In the genomic region with DNA sequence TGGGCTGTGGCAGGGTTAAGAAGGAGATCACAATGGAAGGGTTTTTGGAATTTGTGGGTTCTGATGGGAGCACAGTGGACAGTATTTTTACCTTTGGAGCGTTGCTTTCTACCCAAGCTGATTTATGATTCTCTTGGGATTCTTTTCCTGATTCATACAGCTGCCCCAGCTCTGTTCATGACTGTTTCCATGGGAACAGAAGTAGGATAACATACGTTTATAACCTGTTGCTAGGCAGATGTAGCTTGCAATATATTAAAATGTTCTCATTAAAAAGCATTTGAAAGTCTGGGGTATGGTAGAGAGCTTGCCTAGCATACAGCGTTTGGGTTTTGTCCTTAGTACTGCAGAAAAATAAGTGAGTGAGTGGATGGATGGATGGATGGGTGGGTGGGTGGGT, we compare ENCODE assay signal across 24 mouse cellular contexts. TPM values are rescaled to one million over a fixed set of nuclear protein-coding genes. Genes with fewer than 3 reads are reported as not detected.
DNase-seq lines count a peak whose midpoint lies in the region; ATAC-seq and TF ChIP-seq lines count a peak whose summit lies in the region.
"Had no signal": no experiment of that assay in that cellular context is flagged by ENCODE, and none has a peak within 500 bp of the region (broad histone marks: within the 10 kb centered on the region; RNA-seq: fewer than 3 reads in every experiment).

No protein-coding gene starts in this region.

- no peak overlapping the region for H3K4me3 ChIP-seq in hindbrain, embryonic 14.5 days (replicated peaks; ENCODE audit: low read length)
- H3K4me3 ChIP-seq in hindbrain, embryonic 11.5 days (ENCODE audit: low read depth, low read length): no peak overlapping the region
- no peak overlapping the region for H3K4me3 ChIP-seq in left cerebral cortex, adult 2 months
- H3K4me3 ChIP-seq in midbrain, postnatal 0 days (ENCODE audit: low read depth, low read length): no peak overlapping the region
- H3K4me3 ChIP-seq in midbrain, embryonic 11.5 days (ENCODE audit: low read depth, low read length): no peak overlapping the region
- H3K4me3 ChIP-seq: forebrain, embryonic 10.5 days; gastrocnemius, adult 2 months; heart, embryonic 10.5 days; heart, embryonic 13.5 days; hindbrain, embryonic 13.5 days had no signal

- H3K36me3 ChIP-seq in hindbrain, embryonic 14.5 days (replicated peaks; ENCODE audit: control insufficient read depth, insufficient read depth): no peaks in the 10 kb centered on the region
- H3K36me3 ChIP-seq in hindbrain, embryonic 11.5 days (ENCODE audit: control insufficient read depth, insufficient read depth, low read length): no peaks in the 10 kb centered on the region
- no peaks in the 10 kb centered on the region for H3K36me3 ChIP-seq in midbrain, postnatal 0 days (ENCODE audit: insufficient read depth, low read length)
- H3K36me3 ChIP-seq in midbrain, embryonic 11.5 days (ENCODE audit: control insufficient read depth, insufficient read depth, low read length): no peaks in the 10 kb centered on the region; the same call in 1 of the 2 replicates

- TF ChIP-seq CTCF in left cerebral cortex, adult 2 months (IDR thresholded peaks at IDR 0.05): no peak
- TF ChIP-seq CTCF in midbrain, postnatal 0 days (IDR thresholded peaks at IDR 0.05): no peak

- intact Hi-C loops in left cerebral cortex, adult 2 months (cut with DNase I): no loop called here
- intact Hi-C loops in left cerebral cortex, postnatal 4 days (cut with DNase I): no loop called here

- no peak overlapping the region for H3K27ac ChIP-seq in hindbrain, embryonic 14.5 days
- no peak overlapping the region for H3K27ac ChIP-seq in hindbrain, embryonic 11.5 days (ENCODE audit: low read depth, low read length)
- peak overlapping the region; percentile 19; the same call in 1 of the 2 replicates for H3K27ac ChIP-seq in left cerebral cortex, adult 2 months
- peak overlapping the region; percentile 44; the same call in 1 of the 2 replicates for H3K27ac ChIP-seq in midbrain, postnatal 0 days (ENCODE audit: low read depth, low read length)
- H3K27ac ChIP-seq in midbrain, embryonic 11.5 days (ENCODE audit: low read depth, low read length): no peak overlapping the region
- H3K27ac ChIP-seq: forebrain, embryonic 10.5 days; gastrocnemius, adult 2 months; heart, embryonic 10.5 days; heart, embryonic 13.5 days; hindbrain, embryonic 13.5 days had no signal

- H3K9ac ChIP-seq in hindbrain, embryonic 14.5 days: no peak overlapping the region
- H3K9ac ChIP-seq in hindbrain, embryonic 11.5 days (ENCODE audit: low read depth, low read length): no peak overlapping the region
- no peak overlapping the region for H3K9ac ChIP-seq in midbrain, postnatal 0 days (replicated peaks; ENCODE audit: low read length, poor library complexity, severe bottlenecking)
- no peak overlapping the region for H3K9ac ChIP-seq in midbrain, embryonic 11.5 days (ENCODE audit: low read length)
- H3K9ac ChIP-seq: heart, embryonic 13.5 days; hindbrain, embryonic 13.5 days had no signal

- H3K4me2 ChIP-seq in hindbrain, embryonic 14.5 days (replicated peaks): no peak overlapping the region
- H3K4me2 ChIP-seq in hindbrain, embryonic 11.5 days (replicated peaks; ENCODE audit: low read depth, low read length): no peak overlapping the region
- no peak overlapping the region for H3K4me2 ChIP-seq in midbrain, postnatal 0 days (ENCODE audit: low read depth, low read length, poor library complexity, severe bottlenecking)
- H3K4me2 ChIP-seq in midbrain, embryonic 11.5 days: no peak overlapping the region
- H3K4me2 ChIP-seq: heart, embryonic 13.5 days; hindbrain, embryonic 13.5 days had no signal

- no peaks in the 10 kb centered on the region for H3K9me3 ChIP-seq in hindbrain, embryonic 14.5 days (ENCODE audit: control insufficient read depth, low read length)
- no peaks in the 10 kb centered on the region for H3K9me3 ChIP-seq in hindbrain, embryonic 11.5 days (ENCODE audit: control insufficient read depth, low read length)
- H3K9me3 ChIP-seq in midbrain, postnatal 0 days (ENCODE audit: low read length): no peaks in the 10 kb centered on the region
- no peaks in the 10 kb centered on the region for H3K9me3 ChIP-seq in midbrain, embryonic 11.5 days (ENCODE audit: control insufficient read depth, low read length)
- H3K9me3 ChIP-seq: forebrain, embryonic 10.5 days; heart, embryonic 10.5 days; heart, embryonic 13.5 days; hindbrain, embryonic 13.5 days had no signal

- DNase-seq in hindbrain, embryonic 14.5 days (ENCODE audit: low spot score): peak; percentile 38
- DNase-seq in hindbrain, embryonic 11.5 days (ENCODE audit: low spot score): no peak
- DNase-seq in left cerebral cortex, adult 2 months (ENCODE audit: extremely low spot score in 1 of 2, low spot score in 2 of 2): no peak
- no peak for DNase-seq in left cerebral cortex, postnatal 4 days
- peak; percentile 28 for DNase-seq in midbrain, postnatal 0 days (ENCODE audit: low spot score)
- no peak for DNase-seq in midbrain, embryonic 11.5 days (ENCODE audit: low spot score, missing footprints)
- peak; percentile 43 for DNase-seq in mesoderm, embryonic 11.5 days (ENCODE audit: low read depth, low spot score)
- DNase-seq in heart, adult 9 months (ENCODE audit: low spot score in 2 of 2): no peak
- DNase-seq: adrenal gland, postnatal 10 days; adrenal gland, postnatal 36 days; cerebellum, adult 18-20 months; cerebellum, adult 9-10 months; cerebellum, postnatal 14 days; gastrocnemius, adult 2 months; gastrocnemius, postnatal 14 days; heart, adult 18-20 months; heart, postnatal 14 days; heart, postnatal 4 days had no signal

- 69% methylated on average over 3 of the region's 3 CpGs for WGBS in hindbrain, embryonic 14.5 days
- 89% methylated on average over 3 of the region's 3 CpGs for WGBS in hindbrain, embryonic 11.5 days
- 66% methylated on average over 3 of the region's 3 CpGs for WGBS in midbrain, postnatal 0 days
- WGBS in midbrain, embryonic 11.5 days: 91% methylated on average over 3 of the region's 3 CpGs

- no peak for ATAC-seq in hindbrain, embryonic 14.5 days (ENCODE audit: low FRiP score)
- no peak for ATAC-seq in hindbrain, embryonic 11.5 days (ENCODE audit: low FRiP score)
- 0 out of 2 replicates have a peak, but pooled peaks have one; percentile 23 for ATAC-seq in midbrain, postnatal 0 days (ENCODE audit: low FRiP score)
- ATAC-seq in midbrain, embryonic 11.5 days (ENCODE audit: low FRiP score): no peak
- ATAC-seq: forebrain, embryonic 16.5 days; Patski had no signal

- H3K27me3 ChIP-seq in hindbrain, embryonic 14.5 days (ENCODE audit: control insufficient read depth, insufficient read depth, low read length): no peaks in the 10 kb centered on the region
- H3K27me3 ChIP-seq in hindbrain, embryonic 11.5 days (ENCODE audit: control insufficient read depth, insufficient read depth, low read length): no peaks in the 10 kb centered on the region
- no peaks in the 10 kb centered on the region for H3K27me3 ChIP-seq in midbrain, postnatal 0 days (ENCODE audit: insufficient read depth, low read length)
- H3K27me3 ChIP-seq in midbrain, embryonic 11.5 days (ENCODE audit: control insufficient read depth, insufficient read depth, low read length): no peaks in the 10 kb centered on the region
- H3K27me3 ChIP-seq: heart, embryonic 13.5 days; hindbrain, embryonic 13.5 days; Patski had no signal

- no peaks in the 10 kb centered on the region for H3K4me1 ChIP-seq in hindbrain, embryonic 14.5 days (replicated peaks; ENCODE audit: control insufficient read depth, insufficient read depth, low read length)
- H3K4me1 ChIP-seq in hindbrain, embryonic 11.5 days (replicated peaks; ENCODE audit: control insufficient read depth, insufficient read depth, low read length): no peaks in the 10 kb centered on the region
- H3K4me1 ChIP-seq in midbrain, postnatal 0 days (ENCODE audit: insufficient read depth, low read length): no peaks in the 10 kb centered on the region
- H3K4me1 ChIP-seq in midbrain, embryonic 11.5 days (ENCODE audit: control insufficient read depth, insufficient read depth, low read length): no peaks in the 10 kb centered on the region
- H3K4me1 ChIP-seq: forebrain, embryonic 10.5 days had no signal

RNA-seq across cellular contexts. Expression of a gene that starts 25.1 kb away (rescaled TPM):
- polyA plus RNA-seq in hindbrain, embryonic 14.5 days (2014; fragmentation: Nextera tagmentation; extraction: Ambion mirVana): 6.6 and 6.8 TPM in 2 replicates
- polyA plus RNA-seq in hindbrain, embryonic 11.5 days (2014; fragmentation: Nextera tagmentation; extraction: Ambion mirVana): 11.5 and 13.2 TPM in 2 replicates
- 10 to 100 TPM; 16.2 to 19.8 TPM for total RNA-seq in left cerebral cortex, adult 2 months (2021)
- 10 to 100 TPM; 21.9 to 24.7 TPM for total RNA-seq in left cerebral cortex, postnatal 4 days (2021)
- total RNA-seq in midbrain, postnatal 0 days (2014; rRNA removed): 11.3 and 14.9 TPM in 2 replicates
- 2.5 and 2.7 TPM in 2 replicates for polyA plus RNA-seq in midbrain, postnatal 0 days (2015; fragmentation: Nextera tagmentation; extraction: Ambion mirVana)
- 10.4 and 12.1 TPM in 2 replicates for polyA plus RNA-seq in midbrain, embryonic 11.5 days (2014; fragmentation: Nextera tagmentation; extraction: Ambion mirVana)

Comparison
In these comparisons a context has a peak if more than half of its experiments do, and no peak if none do; other contexts are left out.
1. DNase-seq: peak in hindbrain, embryonic 14.5 days (single experiment), midbrain, postnatal 0 days (single experiment) and mesoderm, embryonic 11.5 days (single experiment); none in hindbrain, embryonic 11.5 days (single experiment), left cerebral cortex, adult 2 months (0 of 2), left cerebral cortex, postnatal 4 days (single experiment), midbrain, embryonic 11.5 days (single experiment) and heart, adult 9 months (0 of 2).
2. H3K27ac ChIP-seq: peak in left cerebral cortex, adult 2 months (single experiment) and midbrain, postnatal 0 days (single experiment); none in hindbrain, embryonic 14.5 days (single experiment), hindbrain, embryonic 11.5 days (single experiment) and midbrain, embryonic 11.5 days (single experiment).